Mouse (Mus musculus) liver, postnatal 0 days (tissue): ENCODE data around the gene Plcg1.

ENCODE experiments used
- CTCF ChIP-seq: sonication (generic); IDR thresholded peaks from 2 replicates; pipeline ENCODE4 v1.5.1; 2016; ENCODE audit warnings: antibody characterized with exemption, low read depth
- EP300 ChIP-seq: IDR thresholded peaks from 2 replicates; pipeline ENCODE4 v1.6.1; 2016; ENCODE audit warnings: antibody characterized with exemption, low read depth, mild to moderate bottlenecking

GRCm38 (mm10) chr2:160729851-160730796 is 976 bp upstream of the Plcg1 start:
- peak; percentile 65 for TF ChIP-seq CTCF
- TF ChIP-seq EP300 = no peak
